Mouse (Mus musculus) liver, postnatal 0 days (tissue): ENCODE measurements around the gene Dync2li1.

Experiments
- CTCF ChIP-seq: sonication (generic); IDR thresholded peaks from 2 replicates; pipeline ENCODE4 v1.5.1; 2016; ENCODE audit warnings: antibody characterized with exemption, low read depth
- EP300 ChIP-seq: IDR thresholded peaks from 2 replicates; pipeline ENCODE4 v1.6.1; 2016; ENCODE audit warnings: antibody characterized with exemption, low read depth, mild to moderate bottlenecking

- TF ChIP-seq EP300 (no peak), CTCF (no peak)
These were observed 10.5 kb upstream of the Dync2li1 start for GRCm38 (mm10) chr17:84615811-84616210.
